Mouse (Mus musculus) cortical plate, adult 2 months (tissue): ENCODE measurements around the gene Sesn1. TPM values are rescaled to one million over a fixed set of nuclear protein-coding genes. Genes with fewer than 3 reads are reported as not detected.

Experiments
- H3K27ac ChIP-seq: fragments of 200-500 bp; 2 replicates; pipeline ENCODE4 v1.5.1; 2012; ENCODE audit warnings: low read length, control low read depth, inconsistent platforms; ENCODE audit not compliant: insufficient read depth
- H3K4me1 ChIP-seq: fragments of 200-500 bp; 2 replicates; pipeline ENCODE4 v1.6.1; 2011; ENCODE audit warnings: low read length; ENCODE audit not compliant: control insufficient read depth, insufficient read depth
- H3K4me3 ChIP-seq: fragments of 200-500 bp; 2 replicates; pipeline ENCODE4 v1.5.1; 2011; ENCODE audit warnings: mild to moderate bottlenecking, low read length, control low read depth; ENCODE audit not compliant: insufficient read depth
- CTCF ChIP-seq: fragments of 200-500 bp; IDR thresholded peaks from 2 replicates; pipeline ENCODE4 v1.5.1; 2011; ENCODE audit warnings: mild to moderate bottlenecking, control low read depth, low read length; ENCODE audit not compliant: insufficient read depth; ENCODE audit errors: extremely low read depth
- POLR2A ChIP-seq: fragments of 200-500 bp; IDR thresholded peaks from 2 replicates; pipeline ENCODE4 v1.6.1; 2011; ENCODE audit warnings: mild to moderate bottlenecking, low read length, control low read depth; ENCODE audit not compliant: insufficient read depth; ENCODE audit errors: extremely low read depth
- polyA plus RNA-seq: library from polyadenylated mRNA; depleted of rRNA; stranded (reverse); fragments of >200 nt; gene quantifications from 2 replicates; pipeline ENCODE4 v1.2.3, GENCODE M21; 2012; rRNA removed

Sesn1 gene
- polyA plus RNA-seq, 1 experiment = 51.0 TPM

DNA sequence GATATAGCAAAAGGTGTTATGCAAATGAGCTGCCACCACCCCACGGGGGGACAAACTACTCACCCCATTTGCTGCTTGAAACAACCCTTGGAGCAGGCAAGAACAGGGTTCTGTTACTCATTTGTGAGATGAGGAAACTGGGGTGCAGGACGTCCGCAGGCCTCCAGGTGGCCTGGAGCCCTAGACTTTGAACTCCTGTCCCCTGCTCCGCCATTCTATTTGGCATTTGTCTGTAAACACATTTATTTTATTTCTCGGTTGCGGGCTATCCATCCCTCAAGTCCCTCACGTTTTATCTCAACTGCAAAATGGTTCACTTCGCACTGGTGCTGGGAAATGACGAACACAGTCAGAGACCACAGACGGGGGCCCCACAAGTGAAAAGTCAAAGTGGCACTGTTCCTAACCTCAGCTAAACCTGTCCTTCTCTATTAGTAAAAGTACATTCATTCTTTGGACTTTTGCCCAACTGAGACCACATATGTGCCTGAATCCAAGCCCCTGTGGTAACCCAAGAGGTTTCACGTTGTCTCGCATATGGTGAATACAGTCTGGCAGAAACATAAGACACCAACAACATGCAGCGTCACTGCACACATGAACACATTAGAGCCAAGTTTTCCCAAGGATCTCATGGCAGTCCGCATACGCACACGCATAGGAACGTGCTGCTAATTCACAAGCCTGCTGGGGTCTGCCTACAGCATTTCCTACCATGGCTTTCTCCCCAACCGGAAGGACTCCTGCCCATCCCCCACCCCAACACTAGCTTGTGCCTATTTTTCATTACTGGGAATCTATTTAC, 147.9 kb downstream of the Sesn1 start:
- no peaks in the 10 kb centered on the region for H3K4me1 ChIP-seq
- H3K4me3 ChIP-seq = no peak overlapping the region
- no peak overlapping the region for H3K27ac ChIP-seq
- TF ChIP-seq CTCF (no peak), POLR2A (no peak)

Other genes with a start within 250 kb of the Sesn1 start
- 0.88 and 1.0 TPM in 2 replicates for gene Ccdc162, start 93.3 kb upstream of the Sesn1 start, polyA plus RNA-seq
- gene Cep57l1, start 64 bp upstream of the Sesn1 start, polyA plus RNA-seq = 6.0 and 6.5 TPM in 2 replicates
- gene Armc2, start 208.5 kb downstream of the Sesn1 start, polyA plus RNA-seq = 14.4 and 14.5 TPM in 2 replicates